Comparison of ENCODE assay signal across 33 mouse cellular contexts in genomic region chr3:112582314-112582713, GRCm38 (mm10).
"Had no signal": no experiment of that assay in that cellular context is flagged by ENCODE, and none has a peak within 500 bp of the region (broad histone marks: within the 10 kb centered on the region; RNA-seq: fewer than 3 reads in every experiment).

No protein-coding gene starts in this region.

- ATAC-seq: hindbrain, embryonic 16.5 days; hindbrain, postnatal 0 days; inflammation-experienced regulatory T-cells, adult 6 months; intestine, embryonic 15.5 days; intestine, embryonic 16.5 days; intestine, postnatal 0 days had no signal

- H3K4me3 ChIP-seq: heart, embryonic 12.5 days; heart, embryonic 13.5 days; heart, embryonic 15.5 days; hindbrain, embryonic 10.5 days; hindbrain, embryonic 12.5 days; hindbrain, embryonic 13.5 days; hindbrain, embryonic 15.5 days; intestine, embryonic 15.5 days; kidney, embryonic 15.5 days; left cerebral cortex, adult 2 months had no signal

- DNase-seq: heart, postnatal 10 days; heart, postnatal 14 days; heart, postnatal 36 days; heart, postnatal 4 days; kidney, adult 11 months; kidney, adult 18-20 months; kidney, adult 2 months; kidney, adult 8-10 months; kidney, adult 9 months; kidney, postnatal 10 days; kidney, postnatal 14 days; kidney, postnatal 25 days; kidney, postnatal 36 days; kidney, postnatal 4 days; layer of hippocampus, adult 9-11 months; layer of hippocampus, postnatal 36 days had no signal

- H3K27ac ChIP-seq: heart, embryonic 13.5 days; heart, embryonic 15.5 days; hindbrain, embryonic 10.5 days; hindbrain, embryonic 12.5 days; hindbrain, embryonic 13.5 days; hindbrain, embryonic 14.5 days; hindbrain, embryonic 15.5 days; hindbrain, postnatal 0 days; intestine, embryonic 15.5 days; kidney, embryonic 15.5 days; kidney, postnatal 0 days; left cerebral cortex, adult 2 months had no signal
